Mouse (Mus musculus): ENCODE measurements around the gene Hlcs. TPM values are rescaled to one million over a fixed set of nuclear protein-coding genes. Genes with fewer than 3 reads are reported as not detected.

The Hlcs gene
- total RNA-seq, 2 experiments from 2014 or later, result 13.5 to 13.9 TPM

- no peak for DNase-seq (ENCODE audit: low spot score in 2 of 2)
Observed at GRCm38 (mm10) chr16:94291141-94291540, 22.2 kb downstream of the Hlcs start.

GRCm38 (mm10) chr16:94290073-94290999 is 23.0 kb downstream of the Hlcs start:
- DNase-seq (ENCODE audit: low spot score in 2 of 2), result peak; percentile 64 to 73

- DNase-seq (ENCODE audit: low spot score in 2 of 2), result peak; percentile 84 to 95
Observed at GRCm38 (mm10) chr16:94289138-94290072, 24.0 kb downstream of the Hlcs start.

- DNase-seq (ENCODE audit: low spot score in 2 of 2), result no peak
Observed at GRCm38 (mm10) chr16:94287826-94288225, 25.5 kb downstream of the Hlcs start.

GRCm38 (mm10) chr16:94283972-94284371 is 29.4 kb downstream of the Hlcs start:
- DNase-seq (ENCODE audit: low spot score in 2 of 2), result no peak

GRCm38 (mm10) chr16:94270826-94271225 is 42.5 kb downstream of the Hlcs start:
- DNase-seq (ENCODE audit: low spot score in 2 of 2), result no peak

- DNase-seq (ENCODE audit: low spot score in 2 of 2), result peak; percentile 80 to 93
Observed at GRCm38 (mm10) chr16:94269635-94270034, 43.7 kb downstream of the Hlcs start.

GRCm38 (mm10) chr16:94268205-94268604 is 45.2 kb downstream of the Hlcs start:
- DNase-seq (ENCODE audit: low spot score in 2 of 2), result no peak

- DNase-seq (ENCODE audit: low spot score in 2 of 2), result peak in 1 of 2 experiments; percentile 36
Observed at GRCm38 (mm10) chr16:94264611-94265010, 48.8 kb downstream of the Hlcs start.

GRCm38 (mm10) chr16:94262501-94262900 is 50.9 kb downstream of the Hlcs start:
- no peak for DNase-seq (ENCODE audit: low spot score in 2 of 2)

- peak in 1 of 2 experiments; percentile 57 for DNase-seq (ENCODE audit: low spot score in 2 of 2)
Observed at GRCm38 (mm10) chr16:94260938-94261630, 52.3 kb downstream of the Hlcs start.

- DNase-seq (ENCODE audit: low spot score in 2 of 2), result peak; percentile 78 to 91
Observed at GRCm38 (mm10) chr16:94258366-94259310, 54.7 kb downstream of the Hlcs start.

- no peak for DNase-seq (ENCODE audit: low spot score in 2 of 2)
Observed at GRCm38 (mm10) chr16:94255592-94255991, 57.8 kb downstream of the Hlcs start.

GRCm38 (mm10) chr16:94255035-94255434 is 58.3 kb downstream of the Hlcs start:
- no peak for DNase-seq (ENCODE audit: low spot score in 2 of 2)

GRCm38 (mm10) chr16:94254415-94254891 is 58.9 kb downstream of the Hlcs start:
- DNase-seq (ENCODE audit: low spot score in 2 of 2), result no peak

GRCm38 (mm10) chr16:94253671-94254414 is 59.5 kb downstream of the Hlcs start:
- DNase-seq (ENCODE audit: low spot score in 2 of 2), result peak in 1 of 2 experiments; percentile 44

- no peak for DNase-seq (ENCODE audit: low spot score in 2 of 2)
Observed at GRCm38 (mm10) chr16:94251756-94252155, 61.6 kb downstream of the Hlcs start.

GRCm38 (mm10) chr16:94250640-94251349 is 62.6 kb downstream of the Hlcs start:
- DNase-seq (ENCODE audit: low spot score in 2 of 2), result peak; percentile 69 to 82
